ENCODE assay signal across 15 mouse cellular contexts in genomic region chr19:4135963-4136345, GRCm38 (mm10). TPM values are rescaled to one million over a fixed set of nuclear protein-coding genes. Genes with fewer than 3 reads are reported as not detected.
DNase-seq lines count a peak whose midpoint lies in the region; ATAC-seq and TF ChIP-seq lines count a peak whose summit lies in the region.
"Not testable (repeated sequence)": the region's sequence is repeated elsewhere in the genome, so short reads cannot be mapped to it uniquely, and the experiment has no call there.
"Had no signal": no experiment of that assay in that cellular context is flagged by ENCODE, and none has a peak within 500 bp of the region (broad histone marks: within the 10 kb centered on the region; RNA-seq: fewer than 3 reads in every experiment).

No protein-coding gene starts in this region.

- H3K4me2 ChIP-seq in intestine, postnatal 0 days (replicated peaks; ENCODE audit: low read depth) = not testable (repeated sequence)
- H3K4me2 ChIP-seq in liver, embryonic 15.5 days = peak overlapping the region; percentile 54

- peak; percentile 66 for ATAC-seq in intestine, postnatal 0 days
- peak; percentile 53 for ATAC-seq in liver, embryonic 15.5 days (ENCODE audit: insufficient read depth)
- peak; percentile 78 for ATAC-seq in monocyte, adult 5-6 weeks (replicated peaks; ENCODE audit: insufficient number of reproducible peaks, low FRiP score, low TSS enrichment, poor library complexity, severe bottlenecking)

- H3K27ac ChIP-seq in cerebellum, adult 2 months (ENCODE audit: insufficient read depth, low read length); heart, adult 2 months; intestine, postnatal 0 days (ENCODE audit: low read depth, low read length); liver, embryonic 15.5 days (replicated peaks): not testable (repeated sequence)

- not testable (repeated sequence) for H3K4me1 ChIP-seq in cerebellum, adult 2 months (ENCODE audit: control insufficient read depth, insufficient read depth, low read length); heart, adult 2 months (ENCODE audit: control insufficient read depth, insufficient read depth, low read length); intestine, postnatal 0 days (replicated peaks; ENCODE audit: control insufficient read depth, insufficient read depth, low read length)
- H3K4me1 ChIP-seq in liver, embryonic 15.5 days (replicated peaks) = peaks cover 34% of the 10 kb centered on the region

- H3K4me3 ChIP-seq in cerebellum, adult 2 months (replicated peaks; ENCODE audit: insufficient read depth, low read depth, low read length); heart, adult 2 months; intestine, postnatal 0 days (ENCODE audit: low read depth, low read length); liver, embryonic 15.5 days (replicated peaks): not testable (repeated sequence)

- DNase-seq in CD4-positive, CD25-positive, alpha-beta regulatory T cell, adult 2 months (ENCODE audit: low read depth, low spot score) = peak; percentile 66
- DNase-seq in T-cell, adult 2 months (ENCODE audit: low spot score) = peak; percentile 46
- DNase-seq in cerebellum, adult 2 months = peak; percentile 36 to 37
- DNase-seq in heart, adult 2 months = not testable (repeated sequence)
- DNase-seq in thymus, postnatal 4 days = peak; percentile 28

- H3K79me2 ChIP-seq in heart, adult 2 months (replicated peaks; ENCODE audit: control insufficient read depth, insufficient read depth, low read length) = not testable (repeated sequence)

- TF ChIP-seq POLR2A in cerebellum, adult 2 months (IDR thresholded peaks at IDR 0.05; ENCODE audit: borderline replicate concordance, insufficient read depth, low read length); heart, adult 2 months (IDR thresholded peaks at IDR 0.05; ENCODE audit: insufficient read depth, low read depth, low read length): not testable (repeated sequence)

- intact Hi-C loops in heart, adult 2 months (cut with DNase I) = not testable (repeated sequence)

- not testable (repeated sequence) for TF ChIP-seq EP300 in heart, adult 2 months (IDR thresholded peaks at IDR 0.05; ENCODE audit: insufficient read depth, low read depth, low read length)

- WGBS in cerebellum, adult 2 months = 12% methylated on average over 8 of the region's 8 CpGs
- 17% methylated on average over 8 of the region's 8 CpGs for WGBS in heart, adult 2 months
- WGBS in intestine, postnatal 0 days = 17% methylated on average over 8 of the region's 8 CpGs
- 16% methylated on average over 8 of the region's 8 CpGs for WGBS in liver, embryonic 15.5 days (ENCODE audit: insufficient replicate concordance)

- H3K27me3 ChIP-seq in cerebellum, adult 2 months (ENCODE audit: control insufficient read depth, insufficient read depth, low read length); heart, adult 2 months (ENCODE audit: control insufficient read depth, insufficient read depth, low read length); intestine, postnatal 0 days (replicated peaks; ENCODE audit: control insufficient read depth, insufficient read depth, low read length): not testable (repeated sequence)
- H3K27me3 ChIP-seq in liver, embryonic 15.5 days = peaks cover 24% of the 10 kb centered on the region

- H3K36me3 ChIP-seq in heart, adult 2 months (ENCODE audit: control insufficient read depth, insufficient read depth, low read length) = not testable (repeated sequence)
- peaks cover 22% of the 10 kb centered on the region for H3K36me3 ChIP-seq in intestine, postnatal 0 days (ENCODE audit: control insufficient read depth, insufficient read depth)
- H3K36me3 ChIP-seq in liver, embryonic 15.5 days (replicated peaks) = peaks cover 24% of the 10 kb centered on the region

- H3K9me3 ChIP-seq in intestine, postnatal 0 days (ENCODE audit: control insufficient read depth); liver, embryonic 15.5 days (replicated peaks): not testable (repeated sequence)

- peak; percentile 59; the same call in 1 of the 2 replicates for TF ChIP-seq CTCF in cerebellum, adult 2 months (IDR thresholded peaks at IDR 0.05; ENCODE audit: borderline replicate concordance, insufficient read depth, low read depth, low read length)
- peak; percentile 60 for TF ChIP-seq CTCF in heart, adult 2 months (IDR thresholded peaks at IDR 0.05)
- TF ChIP-seq CTCF in intestine, postnatal 0 days (IDR thresholded peaks at IDR 0.05; ENCODE audit: low read depth) = peak; percentile 70

- H3K9ac ChIP-seq in heart, adult 2 months (ENCODE audit: low read depth, low read length); intestine, postnatal 0 days (ENCODE audit: low read depth, low read length); liver, embryonic 15.5 days: not testable (repeated sequence)

RNA-seq across cellular contexts. Expression of gene Gpr152, which starts 3.6 kb away (rescaled TPM):
- 0.11 and 0.13 TPM in 2 replicates for polyA plus RNA-seq in cerebellum, adult 2 months (2012; rRNA removed)
- under 1 TPM in 1 of 2 experiments, not detected in 1; 0.05 TPM for total RNA-seq in heart, adult 2 months (2021)
- polyA plus RNA-seq in heart, adult 2 months (2012; rRNA removed) = 0.12 TPM in 2 replicates
- not detected in 2 replicates for polyA plus RNA-seq in intestine, postnatal 0 days (2015; fragmentation: Nextera tagmentation; extraction: Ambion mirVana)
- polyA plus RNA-seq in liver, embryonic 15.5 days (2015; fragmentation: Nextera tagmentation; extraction: Ambion mirVana) = not detected in 2 replicates
- total RNA-seq in monocyte, adult 5-6 weeks (2017) = 0.29 to 0.43 TPM in 2 of 3 replicates, not detected in the other
- total RNA-seq: gastrocnemius, adult 18-20 months; left cerebral cortex, postnatal 10 days had no signal
- polyA plus RNA-seq: embryonic facial prominence, embryonic 10.5 days; forebrain, embryonic 12.5 days; hindbrain, embryonic 10.5 days; myocyte; stomach, embryonic 16.5 days had no signal

RNA-seq across cellular contexts. Expression of gene Cabp4, which starts 7.9 kb away (rescaled TPM):
- polyA plus RNA-seq in cerebellum, adult 2 months (2012; rRNA removed) = 0.06 and 0.16 TPM in 2 replicates
- total RNA-seq in heart, adult 2 months (2021) = not detected
- 0.21 TPM in 1 of 2 replicates, not detected in the other for polyA plus RNA-seq in heart, adult 2 months (2012; rRNA removed)
- 0.33 TPM in 2 replicates for polyA plus RNA-seq in intestine, postnatal 0 days (2015; fragmentation: Nextera tagmentation; extraction: Ambion mirVana)
- 0.13 TPM in 2 replicates for polyA plus RNA-seq in liver, embryonic 15.5 days (2015; fragmentation: Nextera tagmentation; extraction: Ambion mirVana)
- not detected in 3 replicates for total RNA-seq in monocyte, adult 5-6 weeks (2017)
- total RNA-seq: gastrocnemius, adult 18-20 months had no signal

RNA-seq across cellular contexts. Expression of gene Aip, which starts 10.3 kb away (rescaled TPM):
- 207 and 209 TPM in 2 replicates for polyA plus RNA-seq in cerebellum, adult 2 months (2012; rRNA removed)
- total RNA-seq in heart, adult 2 months (2021) = 10 to 100 TPM; 55.1 to 60.6 TPM
- 69.4 and 82.1 TPM in 2 replicates for polyA plus RNA-seq in heart, adult 2 months (2012; rRNA removed)
- polyA plus RNA-seq in intestine, postnatal 0 days (2015; fragmentation: Nextera tagmentation; extraction: Ambion mirVana) = 42.0 and 42.3 TPM in 2 replicates
- 35.8 and 38.3 TPM in 2 replicates for polyA plus RNA-seq in liver, embryonic 15.5 days (2015; fragmentation: Nextera tagmentation; extraction: Ambion mirVana)
- 94.2 to 132 TPM (median 124 TPM) in 3 replicates for total RNA-seq in monocyte, adult 5-6 weeks (2017)

RNA-seq across cellular contexts. Expression of gene Coro1b, which starts 12.5 kb away (rescaled TPM):
- polyA plus RNA-seq in cerebellum, adult 2 months (2012; rRNA removed) = 240 and 294 TPM in 2 replicates
- 10 to 100 TPM; 43.9 to 45.1 TPM for total RNA-seq in heart, adult 2 months (2021)
- 83.3 and 95.0 TPM in 2 replicates for polyA plus RNA-seq in heart, adult 2 months (2012; rRNA removed)
- 237 and 239 TPM in 2 replicates for polyA plus RNA-seq in intestine, postnatal 0 days (2015; fragmentation: Nextera tagmentation; extraction: Ambion mirVana)
- 71.8 and 77.5 TPM in 2 replicates for polyA plus RNA-seq in liver, embryonic 15.5 days (2015; fragmentation: Nextera tagmentation; extraction: Ambion mirVana)
- total RNA-seq in monocyte, adult 5-6 weeks (2017) = 209 to 226 TPM (median 217 TPM) in 3 replicates

RNA-seq across cellular contexts. Expression of gene Ptprcap, which starts 17.4 kb away (rescaled TPM):
- 0.98 and 1.2 TPM in 2 replicates for polyA plus RNA-seq in cerebellum, adult 2 months (2012; rRNA removed)
- total RNA-seq in heart, adult 2 months (2021) = 1 to 10 TPM; 1.1 to 1.7 TPM
- 2.2 and 6.4 TPM in 2 replicates for polyA plus RNA-seq in heart, adult 2 months (2012; rRNA removed)
- polyA plus RNA-seq in intestine, postnatal 0 days (2015; fragmentation: Nextera tagmentation; extraction: Ambion mirVana) = 2.7 and 3.4 TPM in 2 replicates
- 15.6 and 17.5 TPM in 2 replicates for polyA plus RNA-seq in liver, embryonic 15.5 days (2015; fragmentation: Nextera tagmentation; extraction: Ambion mirVana)
- total RNA-seq in monocyte, adult 5-6 weeks (2017) = 133 to 326 TPM (median 178 TPM) in 3 replicates
- total RNA-seq: gastrocnemius, adult 18-20 months had no signal
- polyA plus RNA-seq: embryonic facial prominence, embryonic 10.5 days had no signal
